Mouse (Mus musculus) urinary bladder, adult 18-20 months (tissue): ENCODE measurements around the gene Krt33b.

Source experiments
- DNase-seq, 2 experiments: peaks; one replicate each; pipeline ENCODE4 v3.0.0; 2022; ENCODE audit warnings: low spot score in 2 of 2, mixed read lengths in 2 of 2

Krt33b gene

DNA sequence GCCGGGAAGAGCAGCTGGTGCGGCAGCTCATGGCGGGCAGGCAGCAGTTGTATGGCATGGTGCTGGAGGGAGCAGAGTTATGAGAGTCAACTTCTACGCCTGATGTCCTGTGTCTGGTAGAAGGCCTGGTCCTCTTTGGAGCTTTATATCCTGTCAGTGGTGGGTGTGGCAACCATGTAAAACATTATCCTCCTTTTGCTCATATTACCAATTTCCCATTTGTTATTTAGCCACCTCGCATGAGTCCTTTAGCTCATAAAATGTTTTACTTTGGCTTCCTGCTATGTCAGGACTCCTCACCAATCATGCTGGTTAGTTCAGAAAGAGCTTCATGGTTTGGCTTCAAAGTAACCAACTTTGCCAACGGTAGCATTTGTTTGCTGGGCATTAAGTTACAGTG, at the start of gene Krt33b:
TSS of gene Krt33b (minus strand) at position 101 of the 400 bp plus-strand sequence.
- DNase-seq = no peak

- no peak for DNase-seq
Observed at GRCm38 (mm10) chr11:100073873-100074272, 44.2 kb upstream of the Krt33b start.

GRCm38 (mm10) chr11:100067293-100068036, 37.8 kb upstream of the Krt33b start:
- peak; percentile 38 to 66 for DNase-seq

DNA sequence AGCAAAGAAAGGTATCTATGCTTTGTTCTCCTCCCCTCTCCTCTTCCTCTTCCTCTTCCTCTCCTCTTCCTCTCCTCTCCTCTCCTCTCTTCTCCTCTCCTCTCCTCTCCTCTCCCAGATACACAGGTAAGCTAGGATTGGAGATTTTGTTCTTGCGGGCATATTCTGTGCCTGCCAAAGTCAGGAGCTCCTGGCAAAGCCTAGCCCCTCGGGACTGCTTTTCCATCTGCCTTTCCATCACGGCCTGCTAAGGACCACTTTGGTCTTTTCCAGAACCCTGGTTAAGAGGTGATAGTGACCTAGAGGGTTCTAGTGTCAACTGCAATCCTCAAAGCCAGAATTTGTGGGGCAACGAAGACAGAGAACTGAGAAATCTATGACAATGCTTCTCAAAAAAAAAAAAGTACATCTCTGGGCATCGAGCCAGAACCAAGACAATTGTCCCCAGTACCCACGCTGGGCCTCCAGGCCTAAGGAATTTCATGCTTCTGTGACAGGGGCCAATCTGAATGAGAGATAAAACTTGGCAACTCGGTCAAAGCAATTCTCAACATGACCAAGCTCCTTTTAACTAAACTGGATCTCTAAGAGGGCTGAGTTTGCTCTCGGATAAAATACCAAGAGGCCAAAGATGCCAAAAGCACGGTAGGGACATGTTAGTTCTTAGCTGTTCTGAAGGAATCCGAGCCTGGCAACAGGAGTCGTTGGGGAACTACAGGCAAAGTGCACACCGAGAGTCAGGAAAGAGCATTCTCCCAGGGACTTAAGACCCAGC, 36.8 kb upstream of the Krt33b start:
- DNase-seq = no peak

GRCm38 (mm10) chr11:100058875-100059274, 29.2 kb upstream of the Krt33b start:
- DNase-seq = no peak

DNA sequence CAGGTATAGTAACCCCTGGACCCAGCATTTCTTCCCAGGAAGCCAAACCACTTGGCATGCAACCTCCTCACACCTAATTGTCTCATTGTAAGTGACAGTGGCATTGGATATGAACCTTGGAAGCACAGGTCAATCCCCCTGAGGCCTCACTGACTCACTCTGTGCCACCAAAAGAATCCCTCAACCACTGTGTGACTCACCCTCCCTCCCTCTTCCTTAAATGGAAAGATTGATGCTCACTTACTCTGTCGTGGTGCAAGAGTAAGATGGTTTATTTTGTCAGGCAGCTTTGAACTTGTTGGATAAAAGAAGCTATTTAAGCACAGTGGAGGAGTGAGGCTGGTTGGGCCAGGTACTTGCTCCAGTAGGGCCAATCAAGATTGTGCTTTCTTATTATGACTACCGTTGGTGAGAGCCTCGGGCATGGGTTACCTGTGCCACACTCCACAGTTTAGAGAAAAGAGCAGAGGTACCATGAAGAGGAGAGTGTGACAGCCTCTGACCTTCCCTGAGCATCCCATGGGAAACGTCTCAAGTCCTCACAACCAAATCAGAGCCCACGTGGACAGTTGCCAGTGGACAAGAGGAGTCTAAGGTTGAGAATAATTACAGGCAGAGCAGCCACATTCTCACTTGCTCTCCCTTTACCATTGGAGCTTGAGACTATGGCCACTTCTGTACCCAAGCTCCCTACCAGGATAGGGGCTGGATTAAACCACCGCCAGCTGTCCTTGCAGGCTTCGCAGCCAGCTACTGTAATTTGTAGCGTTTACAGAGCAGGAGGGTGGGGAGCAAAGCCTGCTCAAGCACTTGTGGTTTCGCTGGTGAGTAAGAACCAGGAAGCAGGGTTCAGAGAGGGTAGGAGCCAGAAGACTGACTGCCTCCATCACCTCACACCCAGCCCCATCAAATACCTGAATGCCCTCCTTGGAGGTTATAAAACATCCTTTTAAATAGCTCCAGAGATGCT, 26.3 kb upstream of the Krt33b start:
- no peak for DNase-seq

DNA sequence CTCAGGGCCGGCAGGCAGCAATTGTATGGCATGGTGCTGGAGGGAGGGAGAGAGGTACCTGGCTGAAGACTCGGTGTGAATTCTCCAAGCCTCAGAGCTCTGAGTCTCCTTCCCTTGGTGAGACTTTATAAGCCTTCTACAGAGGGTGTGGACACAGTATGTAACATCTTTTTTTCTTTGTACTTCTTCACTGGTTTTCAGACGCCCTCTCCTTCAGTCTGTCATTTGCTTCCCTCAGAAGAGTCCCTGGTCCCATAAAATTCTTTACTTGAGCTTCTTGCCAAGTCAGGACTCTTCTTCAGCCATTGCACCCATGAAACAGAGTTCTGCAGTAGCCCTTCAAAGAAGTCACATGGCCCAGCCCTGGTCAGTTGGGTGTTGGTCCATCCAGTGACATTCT, 20.8 kb upstream of the Krt33b start, which contains the start of gene Krt31:
TSS of gene Krt31 (minus strand) at position 101 of the 400 bp plus-strand sequence.
- DNase-seq = no peak

GRCm38 (mm10) chr11:100047193-100047592, 17.5 kb upstream of the Krt33b start:
- no peak for DNase-seq

- no peak for DNase-seq
Observed at GRCm38 (mm10) chr11:100046303-100046866, 16.7 kb upstream of the Krt33b start.

- DNase-seq = no peak
Observed at GRCm38 (mm10) chr11:100041454-100041853, 11.8 kb upstream of the Krt33b start, which contains the start of gene Krt34. Krt34 (minus strand) TSS chr11:100041554.

DNA sequence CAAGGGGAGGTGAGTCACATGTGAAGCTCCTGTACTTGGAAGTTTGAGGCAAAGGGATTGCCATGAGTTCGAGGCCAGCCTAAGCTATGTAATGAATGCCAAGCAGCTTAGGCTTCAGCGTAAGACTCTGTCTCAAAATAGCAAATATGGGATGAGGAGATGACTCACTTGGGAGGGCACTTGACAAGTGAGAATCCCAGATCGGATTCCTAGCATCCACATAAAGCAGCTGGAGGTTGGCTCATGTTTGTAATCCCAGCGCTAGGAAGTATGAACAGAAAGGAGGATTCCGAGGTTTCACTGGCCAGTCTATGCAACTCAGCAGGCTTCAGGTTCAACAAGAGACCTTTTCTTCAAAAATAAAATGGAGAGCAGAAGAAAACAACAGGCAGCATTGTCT, 8.2 kb downstream of the Krt33b start:
- no peak for DNase-seq

DNA sequence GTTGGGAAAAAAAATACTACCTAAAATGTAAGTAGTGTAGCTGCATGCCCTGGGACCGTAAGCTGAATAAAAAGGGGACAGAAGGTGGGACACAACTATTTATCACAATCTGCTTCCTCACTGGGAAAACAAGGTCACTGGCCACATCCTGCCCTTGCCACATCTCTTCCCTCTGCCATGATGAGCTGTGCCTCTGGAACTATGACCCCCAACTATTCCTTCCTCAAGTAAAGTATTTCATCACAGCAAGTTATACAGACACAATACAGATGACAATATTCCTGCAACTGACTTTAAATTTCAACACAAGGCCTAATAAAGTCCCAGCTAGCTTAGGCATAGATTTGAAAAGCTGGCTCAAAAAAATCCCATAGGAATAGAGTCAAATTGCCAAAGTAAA, 10.2 kb downstream of the Krt33b start:
- DNase-seq = no peak

GRCm38 (mm10) chr11:100016112-100016511, 13.6 kb downstream of the Krt33b start, which contains the start of gene Krt33a:
Krt33a (minus strand) TSS chr11:100016212.
- no peak for DNase-seq

- peak; percentile 52 to 62 for DNase-seq
Observed at GRCm38 (mm10) chr11:100013691-100014171, 15.9 kb downstream of the Krt33b start.

GRCm38 (mm10) chr11:100010682-100011081, 19.0 kb downstream of the Krt33b start:
- DNase-seq = no peak

- no peak for DNase-seq
Observed at GRCm38 (mm10) chr11:100008336-100008735, 21.3 kb downstream of the Krt33b start.

GRCm38 (mm10) chr11:100006624-100007023, 23.0 kb downstream of the Krt33b start:
- DNase-seq = no peak

- peak; percentile 22 to 30 for DNase-seq
Observed at GRCm38 (mm10) chr11:100005905-100006304, 23.8 kb downstream of the Krt33b start.

DNA sequence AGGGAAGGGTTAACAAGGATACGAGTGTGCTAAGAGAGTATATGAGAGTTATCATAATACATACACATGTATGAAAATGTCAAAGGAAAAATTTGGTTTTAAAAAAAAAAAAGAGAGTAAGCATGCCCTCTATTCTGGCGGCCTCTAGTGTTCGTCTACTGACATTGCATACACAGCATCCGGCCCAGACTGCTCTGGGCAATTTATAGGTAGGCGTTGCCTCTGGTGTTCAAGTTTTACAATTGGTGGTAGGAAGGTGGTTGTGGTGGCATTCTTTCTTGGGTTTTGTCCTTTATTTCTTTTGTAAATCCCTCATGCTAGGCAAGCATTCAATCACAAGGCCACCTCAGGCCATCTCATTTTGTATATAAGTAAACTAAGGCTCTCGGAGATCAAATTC, 24.8 kb downstream of the Krt33b start:
- peak in 1 of 2 experiments; percentile 41 for DNase-seq

GRCm38 (mm10) chr11:99999091-99999490, 30.6 kb downstream of the Krt33b start:
- DNase-seq = no peak

- DNase-seq = no peak
Observed at GRCm38 (mm10) chr11:99994384-99994661, 35.3 kb downstream of the Krt33b start.
